Mouse (Mus musculus) ES-Bruce4 (cell line): ENCODE results near the gene Lmnb2.

ENCODE experiments used
- CTCF ChIP-seq: IDR thresholded peaks from one replicate; pipeline ENCODE4 v1.8.1; 2011; ENCODE audit warnings: low read depth, low read length
- EP300 ChIP-seq: IDR thresholded peaks from 2 replicates; pipeline ENCODE4 v1.6.1; 2011; ENCODE audit warnings: low read depth, low read length; ENCODE audit not compliant: insufficient read depth
- POLR2A ChIP-seq: IDR thresholded peaks from one replicate; pipeline ENCODE4 v1.8.1; 2011; ENCODE audit warnings: low read length; ENCODE audit not compliant: insufficient read depth

DNA sequence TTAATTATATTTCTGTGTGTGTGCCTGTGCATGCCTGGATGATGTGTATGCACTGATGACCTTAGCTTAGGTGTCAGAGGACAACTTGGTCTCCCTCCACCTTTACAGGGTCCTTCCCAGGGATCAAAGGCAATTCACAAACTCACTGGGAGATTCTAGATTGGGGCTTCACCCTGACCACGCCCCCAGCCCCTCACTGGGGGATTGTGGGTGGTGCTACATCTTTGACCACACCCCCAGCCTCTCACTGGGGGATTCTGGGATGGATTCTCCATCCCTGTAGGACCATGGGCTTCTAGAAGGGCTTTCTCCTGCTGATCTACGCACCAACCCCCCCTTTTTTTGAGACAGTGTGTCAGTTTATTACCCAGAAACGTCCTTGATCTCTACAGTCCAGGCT is 7.4 kb upstream of the Lmnb2 start:
- TF ChIP-seq EP300 (no peak), CTCF (no peak), POLR2A (no peak)
